Mouse (Mus musculus): ENCODE data around the gene Olfr558.

Gene Olfr558

DNA sequence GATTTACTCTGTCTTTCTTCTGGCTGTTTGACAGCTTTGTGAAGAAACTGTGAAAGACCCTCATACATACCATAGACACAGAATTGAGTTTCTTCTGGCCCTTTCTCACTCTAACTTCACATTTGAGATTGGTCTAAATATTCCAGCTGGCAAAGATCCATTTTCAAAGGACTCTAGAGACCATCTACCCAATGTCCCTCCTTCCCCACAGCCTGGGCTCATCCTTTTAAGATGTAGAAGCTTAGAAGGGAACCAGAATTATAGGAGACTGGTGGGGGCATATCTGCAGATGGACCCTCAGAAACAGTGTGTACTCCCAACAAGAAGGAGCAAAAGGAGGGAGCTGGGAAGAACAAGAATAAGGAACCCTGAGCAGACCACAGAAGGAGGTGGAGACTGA, at the start of gene Olfr558:
Gene Olfr558, plus strand, starts transcription at position 301 of the 400 bp plus-strand sequence.
- no peak for DNase-seq (ENCODE audit: low spot score in 2 of 2)

GRCm38 (mm10) chr7:102658523-102658922, 43.5 kb upstream of the Olfr558 start, which contains the start of gene Olfr555:
Gene Olfr555, plus strand, starts transcription at chr7:102658823.
- DNase-seq (ENCODE audit: low spot score in 2 of 2) = no peak

DNA sequence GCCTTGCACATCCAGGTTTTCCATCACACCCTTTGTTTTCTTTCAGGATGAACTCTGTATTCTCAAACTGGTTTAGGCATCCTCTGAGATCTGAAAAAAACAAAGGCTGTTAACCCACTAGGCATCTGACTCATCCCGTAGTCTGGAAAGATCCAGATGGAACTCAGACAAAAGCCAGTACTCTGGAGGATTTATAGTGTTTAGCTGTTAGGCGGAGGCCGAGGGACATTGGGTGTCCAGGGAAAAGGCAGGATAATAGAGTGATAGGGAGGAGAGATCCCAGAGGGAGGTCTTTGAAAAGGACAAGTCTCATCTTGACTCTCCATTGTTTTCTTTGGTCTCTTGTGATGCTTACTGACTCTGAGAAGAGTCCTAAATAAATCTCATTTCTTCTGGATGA, 37.4 kb upstream of the Olfr558 start, which contains the start of gene Olfr556:
Gene Olfr556, plus strand, starts transcription at position 301 of the 400 bp plus-strand sequence.
- DNase-seq (ENCODE audit: low spot score in 2 of 2) = no peak

DNA sequence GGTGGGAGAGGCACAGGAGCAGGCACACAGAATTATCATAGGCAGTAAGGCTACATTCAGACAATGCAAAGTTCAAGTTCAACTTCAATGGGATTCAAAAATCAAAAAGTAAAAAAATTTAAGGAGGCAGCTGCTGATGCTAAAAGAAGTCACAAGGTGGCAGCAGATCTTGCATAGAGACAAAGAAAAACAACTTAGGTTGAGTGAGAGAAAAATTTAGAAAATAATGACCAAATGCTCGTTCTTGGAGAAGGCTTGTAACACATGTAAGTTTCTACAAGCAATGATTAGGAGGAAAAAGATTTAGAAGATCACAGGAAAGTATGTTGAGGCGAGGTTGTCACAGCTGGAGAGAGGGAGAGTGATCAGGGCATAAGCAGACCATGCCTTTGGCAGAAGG, 36.6 kb upstream of the Olfr558 start:
- no peak for DNase-seq (ENCODE audit: low spot score in 2 of 2)

DNA sequence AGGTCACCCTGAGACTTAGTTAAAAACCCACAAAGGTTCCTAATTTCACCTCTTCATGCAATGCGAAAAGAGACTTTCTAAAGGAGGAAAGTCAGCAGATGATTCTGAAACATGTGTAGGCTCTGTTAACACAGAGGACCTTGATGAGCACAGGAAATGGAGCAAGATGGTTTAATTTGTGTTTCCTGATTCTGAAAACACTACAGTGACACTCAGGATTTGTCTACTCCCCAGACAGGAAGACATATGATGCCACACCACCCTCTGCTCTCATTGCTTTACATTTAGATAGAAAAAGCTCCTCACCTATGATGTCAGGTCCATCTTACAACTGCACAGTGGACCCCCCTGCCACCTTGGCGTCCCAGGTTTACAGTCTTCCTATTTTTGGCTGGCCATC, 25.8 kb upstream of the Olfr558 start:
- no peak for DNase-seq (ENCODE audit: low spot score in 2 of 2)

GRCm38 (mm10) chr7:102681916-102682315, 20.1 kb upstream of the Olfr558 start:
- no peak for DNase-seq (ENCODE audit: low spot score in 2 of 2)

- peak; percentile 78 to 87 for DNase-seq (ENCODE audit: low spot score in 2 of 2)
These were observed 15.0 kb upstream of the Olfr558 start, which contains the start of gene Trim68 for GRCm38 (mm10) chr7:102686944-102687501. Gene Trim68, minus strand, starts transcription at chr7:102687327.

- DNase-seq (ENCODE audit: low spot score in 2 of 2) = peak in 1 of 2 experiments; percentile 13
These were observed 6.5 kb upstream of the Olfr558 start, which contains the start of gene Olfr557 for GRCm38 (mm10) chr7:102695358-102696125. Gene Olfr557, plus strand, starts transcription at chr7:102695910.

- DNase-seq (ENCODE audit: low spot score in 2 of 2) = no peak
These were observed 3.6 kb upstream of the Olfr558 start for GRCm38 (mm10) chr7:102698461-102698860.

DNA sequence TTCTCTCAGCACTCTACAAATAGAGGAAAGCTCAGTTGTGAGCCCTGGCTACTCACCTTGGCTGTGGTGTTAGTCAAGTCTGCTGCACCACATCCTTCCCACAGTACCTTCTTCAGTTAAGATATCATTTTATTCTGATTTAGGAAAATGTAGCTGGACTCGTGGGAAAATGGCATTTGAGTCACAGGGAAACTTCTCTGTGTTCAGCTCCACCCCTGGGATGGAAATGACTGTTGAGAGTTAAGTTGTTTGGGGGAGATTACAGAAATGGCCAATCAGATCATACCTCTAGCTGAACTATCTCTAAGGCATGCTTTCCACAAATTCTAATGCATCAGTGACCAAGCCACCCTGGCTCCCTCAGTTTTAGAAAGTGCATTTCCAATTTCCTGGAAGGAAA, 17.0 kb downstream of the Olfr558 start, which contains the start of gene Olfr33:
Gene Olfr33, minus strand, starts transcription at position 101 of the 400 bp plus-strand sequence.
- no peak for DNase-seq (ENCODE audit: low spot score in 2 of 2)

- no peak for DNase-seq (ENCODE audit: low spot score in 2 of 2)
These were observed 25.4 kb downstream of the Olfr558 start, which contains the start of gene Olfr559 for GRCm38 (mm10) chr7:102727391-102727790. Gene Olfr559, minus strand, starts transcription at chr7:102727491.

- no peak for DNase-seq (ENCODE audit: low spot score in 2 of 2)
These were observed 31.8 kb downstream of the Olfr558 start for GRCm38 (mm10) chr7:102733793-102734192.

- DNase-seq (ENCODE audit: low spot score in 2 of 2) = no peak
These were observed 35.7 kb downstream of the Olfr558 start for GRCm38 (mm10) chr7:102737705-102738104.

- no peak for DNase-seq (ENCODE audit: low spot score in 2 of 2)
These were observed 50.1 kb downstream of the Olfr558 start for GRCm38 (mm10) chr7:102752086-102752485.

- no peak for DNase-seq (ENCODE audit: low spot score in 2 of 2)
These were observed 57.3 kb downstream of the Olfr558 start, which contains the start of the genes Olfr560 and Olfr78 for GRCm38 (mm10) chr7:102759266-102759665. Gene Olfr560, minus strand, starts transcription at chr7:102759366. Gene Olfr78, minus strand, starts transcription at chr7:102759471.

All from frontal cortex, postnatal 10 days (tissue).